Mouse (Mus musculus) CH12.LX (cell line): ENCODE results near the gene Hoxb8.

ENCODE experiments used
- CTCF ChIP-seq, 2 experiments: IDR thresholded peaks in 1 of 2; conservative IDR thresholded peaks in 1 of 2; 2 replicates each; pipeline ENCODE4 v1.5.1; 2011 to 2012; ENCODE audit warnings: low read depth in 2 of 2, low read length in 2 of 2, improper control_type of control experiment in 1 of 2, inconsistent platforms in 1 of 2, mild to moderate bottlenecking in 1 of 2, moderate library complexity in 1 of 2
- EP300 ChIP-seq: IDR thresholded peaks from 2 replicates; pipeline ENCODE4 v1.6.1; 2011; ENCODE audit warnings: low read length, improper control_type of control experiment
- ETS1 ChIP-seq: conservative IDR thresholded peaks from 2 replicates; pipeline ENCODE4 v1.6.1; 2012; ENCODE audit warnings: low read depth, mild to moderate bottlenecking, inconsistent platforms, low read length, improper control_type of control experiment, moderate library complexity
- GABPA ChIP-seq: IDR thresholded peaks from 2 replicates; pipeline ENCODE4 v1.6.1; 2012; ENCODE audit warnings: low read depth, low read length, improper control_type of control experiment, inconsistent platforms; ENCODE audit not compliant: insufficient replicate concordance
- HCFC1 ChIP-seq: IDR thresholded peaks from 2 replicates; pipeline ENCODE4 v1.6.1; 2012; ENCODE audit warnings: low read depth, mild to moderate bottlenecking, inconsistent platforms, low read length, improper control_type of control experiment
- KAT2A ChIP-seq: IDR thresholded peaks from 2 replicates; pipeline ENCODE4 v1.6.1; 2012; ENCODE audit warnings: low read length, improper control_type of control experiment, inconsistent platforms; ENCODE audit not compliant: insufficient replicate concordance
- MAX ChIP-seq: IDR thresholded peaks from 2 replicates; pipeline ENCODE4 v1.6.1; 2011; ENCODE audit warnings: low read length, improper control_type of control experiment
- NELFE ChIP-seq: IDR thresholded peaks from 2 replicates; pipeline ENCODE4 v1.6.1; 2011; ENCODE audit warnings: low read depth, low read length, improper control_type of control experiment
- POLR2A ChIP-seq: IDR thresholded peaks from 2 replicates; pipeline ENCODE4 v1.6.1; 2011; ENCODE audit warnings: low read depth, mild to moderate bottlenecking, improper control_type of control experiment, low read length
- SIN3A ChIP-seq: IDR thresholded peaks from 2 replicates; pipeline ENCODE4 v1.6.1; 2012; ENCODE audit warnings: low read length, improper control_type of control experiment, inconsistent platforms
- TBP ChIP-seq: conservative IDR thresholded peaks from 2 replicates; pipeline ENCODE4 v1.6.1; 2011; ENCODE audit warnings: low read depth, low read length, improper control_type of control experiment

DNA sequence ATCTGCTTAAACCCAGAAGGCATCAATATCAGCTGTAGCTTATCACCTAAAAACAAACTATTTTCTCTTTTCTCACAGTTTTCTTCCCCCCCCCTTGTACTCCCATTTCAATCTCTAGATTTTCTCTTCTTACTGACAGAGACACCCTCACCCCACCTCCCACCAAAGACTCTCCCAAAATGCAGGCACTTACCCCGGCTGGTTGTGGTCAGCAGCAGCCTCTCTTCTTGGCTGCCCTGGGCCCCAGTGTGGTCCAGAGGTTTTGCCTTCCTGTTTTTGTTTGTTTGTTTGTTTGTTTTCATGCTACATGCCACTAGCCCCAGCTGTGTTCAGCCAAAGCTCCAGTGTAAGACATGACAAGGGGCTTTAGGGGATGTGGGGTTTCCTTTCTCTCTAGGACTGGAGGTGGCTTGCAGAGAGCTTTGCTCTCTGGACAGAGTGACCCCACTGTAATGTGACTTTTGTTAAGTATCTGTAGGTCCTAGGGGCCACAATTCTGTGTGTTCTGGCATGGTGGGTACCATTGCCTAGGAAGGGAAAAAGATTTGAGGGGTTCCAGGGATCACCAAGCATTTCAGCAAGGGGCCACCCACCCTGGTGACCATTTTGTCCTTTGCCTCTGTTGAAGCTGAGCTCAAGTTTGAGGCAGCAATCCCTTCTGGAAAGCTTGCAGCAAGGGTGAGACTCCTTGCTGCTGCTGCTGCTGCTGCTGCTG is 13.5 kb upstream of the Hoxb8 start:
- no peak for TF ChIP-seq EP300
- TF ChIP-seq TBP, result no peak
- TF ChIP-seq CTCF (conservative IDR thresholded peaks at IDR 0.05 in 1 of 2, IDR thresholded peaks at IDR 0.05 in 1 of 2; ENCODE audit: low read depth in 2 of 2, low read length in 2 of 2), result no peak
- no peak for TF ChIP-seq POLR2A
- no peak for TF ChIP-seq NELFE
- TF ChIP-seq GABPA, result no peak
- TF ChIP-seq SIN3A, result no peak
- no peak for TF ChIP-seq ETS1
- TF ChIP-seq MAX, result no peak
- TF ChIP-seq KAT2A, result no peak
- TF ChIP-seq HCFC1, result no peak
